Mouse (Mus musculus): ENCODE results near the gene Gm20388.

Gene Gm20388

DNA sequence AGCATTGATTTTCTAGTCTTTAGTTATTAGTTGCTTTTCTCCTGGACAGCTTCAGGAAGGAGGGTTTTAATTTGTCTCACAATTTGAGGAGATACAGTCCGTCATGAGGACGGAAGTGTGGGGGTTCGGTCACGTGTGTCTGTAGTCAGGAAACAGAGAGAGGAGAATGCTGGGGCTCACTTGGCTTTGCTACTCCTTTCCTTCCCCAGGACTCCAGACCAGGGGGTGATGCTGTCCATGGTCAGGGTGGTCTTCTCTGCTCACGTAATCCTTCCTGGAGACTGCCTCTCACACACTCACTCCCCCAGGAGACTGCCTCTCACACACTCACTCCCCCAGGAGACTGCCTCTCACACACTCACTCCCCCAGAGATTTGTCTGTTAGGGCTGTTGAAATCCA, 4133.8 kb downstream of the Gm20388 start:
- DNase-seq (ENCODE audit: low spot score): no peak

- DNase-seq (ENCODE audit: low spot score): no peak
Observed at GRCm38 (mm10) chr8:124044931-124045330, 4134.3 kb downstream of the Gm20388 start.

DNA sequence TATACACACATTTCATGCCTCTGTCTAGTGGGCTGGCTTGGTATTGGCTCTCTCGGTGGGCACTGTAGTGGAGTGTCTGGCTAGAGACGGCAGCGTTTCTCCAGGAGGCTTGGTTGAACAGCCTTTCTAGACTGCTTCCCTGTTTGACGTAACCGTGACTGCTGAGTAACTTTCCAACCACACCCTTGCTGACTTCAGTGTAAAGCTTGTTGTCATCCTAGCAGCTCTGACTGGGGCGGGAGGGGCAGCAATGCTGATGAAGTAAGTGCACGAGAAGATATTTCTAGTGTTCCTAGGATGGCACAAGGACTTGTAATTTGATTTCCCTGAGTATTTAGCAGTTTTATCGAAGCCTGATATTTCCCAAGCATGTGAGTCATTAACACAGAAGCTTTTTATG, 4135.2 kb downstream of the Gm20388 start:
- DNase-seq (ENCODE audit: low spot score): no peak

- peak; percentile 87 for DNase-seq (ENCODE audit: low spot score)
Observed at GRCm38 (mm10) chr8:124052110-124052509, 4141.5 kb downstream of the Gm20388 start.

DNA sequence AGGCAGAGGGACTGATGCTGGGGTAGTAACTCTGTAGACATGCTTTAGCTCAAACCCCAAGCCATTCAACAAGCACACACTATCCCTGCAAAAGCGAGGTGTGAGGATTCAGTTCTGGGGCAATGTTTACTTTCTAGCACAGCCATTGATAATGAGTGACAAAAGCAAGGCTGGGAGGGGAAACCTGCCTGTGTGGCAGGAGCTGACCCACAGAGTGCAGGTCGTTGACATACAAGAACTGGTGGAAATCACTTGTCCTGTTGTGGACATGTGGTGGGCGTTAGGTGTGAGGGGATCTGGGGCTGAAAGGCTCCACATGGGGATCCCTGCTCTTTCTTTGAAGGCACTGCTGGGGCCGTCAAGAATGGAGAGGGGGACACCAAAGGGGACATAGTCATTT, 4141.9 kb downstream of the Gm20388 start:
- no peak for DNase-seq (ENCODE audit: low spot score)

GRCm38 (mm10) chr8:124056832-124057655, 4146.4 kb downstream of the Gm20388 start:
- DNase-seq (ENCODE audit: low spot score): no peak

GRCm38 (mm10) chr8:124066325-124067058, 4155.9 kb downstream of the Gm20388 start:
- no peak for DNase-seq (ENCODE audit: low spot score)

GRCm38 (mm10) chr8:124067059-124067750, 4156.6 kb downstream of the Gm20388 start:
- no peak for DNase-seq (ENCODE audit: low spot score)

GRCm38 (mm10) chr8:124070363-124071324, 4160.0 kb downstream of the Gm20388 start:
- peak; percentile 39 for DNase-seq (ENCODE audit: low spot score)

DNA sequence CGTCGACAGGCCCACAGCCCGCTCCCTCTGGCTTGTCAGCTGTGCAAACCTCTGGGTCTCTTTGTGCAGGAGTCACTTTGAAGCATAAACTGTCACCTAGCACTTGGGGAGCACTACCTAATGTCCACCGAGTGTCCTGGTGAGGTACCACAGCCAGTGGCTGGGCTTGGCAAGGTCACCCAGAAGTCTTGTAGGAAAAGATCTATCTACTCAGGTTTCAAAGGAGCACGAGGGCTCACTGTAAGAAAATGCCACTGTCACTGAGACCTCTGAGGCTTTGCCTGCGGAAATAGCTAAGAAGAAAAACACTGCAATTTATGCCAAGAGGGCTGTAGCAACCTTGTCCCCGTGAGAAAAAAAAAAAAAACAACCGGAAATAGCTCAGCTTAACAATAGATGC, 4165.3 kb downstream of the Gm20388 start:
- DNase-seq (ENCODE audit: low spot score): no peak

DNA sequence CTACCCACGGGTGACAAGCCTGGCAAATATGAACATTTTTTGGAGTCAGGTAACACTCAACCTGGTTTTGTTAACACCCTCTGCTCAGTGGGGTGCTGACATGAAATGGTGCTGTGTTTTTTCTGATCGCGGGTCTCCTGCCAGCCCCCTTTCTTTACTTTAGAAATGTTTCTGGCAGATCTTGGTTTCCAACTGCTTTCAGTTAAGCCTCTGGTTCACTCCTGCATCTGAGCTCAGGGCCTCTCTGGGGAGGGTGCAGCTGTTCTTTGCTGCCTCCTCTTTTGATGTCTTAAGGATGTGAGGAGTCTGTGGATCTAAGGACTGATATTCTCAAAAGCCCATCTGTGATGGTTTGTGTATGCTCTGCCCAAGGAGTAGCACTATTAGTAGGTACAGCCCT, 4165.8 kb downstream of the Gm20388 start:
- DNase-seq (ENCODE audit: low spot score): no peak

DNA sequence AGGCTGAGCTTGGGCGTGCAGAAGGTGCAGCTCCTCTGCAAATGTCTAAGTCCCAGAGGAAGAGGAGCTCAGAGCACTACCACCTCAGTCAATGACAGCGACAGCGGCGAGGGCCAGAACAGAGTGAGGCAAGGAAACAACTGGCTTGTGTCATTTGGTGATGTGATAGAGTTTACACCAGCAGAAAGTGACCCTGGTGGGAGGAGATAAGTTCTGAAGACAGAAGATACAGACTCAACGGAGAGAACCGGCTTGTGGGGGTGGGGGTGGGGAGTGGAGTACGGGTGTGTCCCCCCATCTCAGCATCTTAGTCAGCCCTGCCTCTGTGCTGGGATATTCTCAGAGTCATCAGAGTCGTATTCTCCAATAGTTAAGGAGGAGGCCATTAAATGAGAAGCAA, 4166.7 kb downstream of the Gm20388 start:
- no peak for DNase-seq (ENCODE audit: low spot score)

DNA sequence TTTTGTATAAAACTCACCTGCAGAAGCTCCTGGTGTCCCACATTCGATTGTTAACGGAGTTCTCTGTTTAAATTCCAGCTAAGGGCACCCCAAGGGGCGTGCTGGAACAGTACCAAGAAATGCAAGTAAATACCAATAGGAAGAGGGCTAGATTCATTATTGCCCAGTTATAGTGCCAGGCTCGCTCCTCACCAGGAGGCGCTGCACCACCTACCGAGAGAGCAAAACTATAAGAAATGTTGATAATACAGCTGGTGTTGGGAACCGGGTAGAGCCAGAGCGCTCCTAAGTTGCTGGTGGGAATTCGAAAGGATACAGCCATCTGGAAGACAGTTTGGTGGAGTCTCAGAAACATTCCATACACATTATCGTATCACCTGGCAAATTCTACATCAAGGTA, 4167.4 kb downstream of the Gm20388 start:
- no peak for DNase-seq (ENCODE audit: low spot score)

DNA sequence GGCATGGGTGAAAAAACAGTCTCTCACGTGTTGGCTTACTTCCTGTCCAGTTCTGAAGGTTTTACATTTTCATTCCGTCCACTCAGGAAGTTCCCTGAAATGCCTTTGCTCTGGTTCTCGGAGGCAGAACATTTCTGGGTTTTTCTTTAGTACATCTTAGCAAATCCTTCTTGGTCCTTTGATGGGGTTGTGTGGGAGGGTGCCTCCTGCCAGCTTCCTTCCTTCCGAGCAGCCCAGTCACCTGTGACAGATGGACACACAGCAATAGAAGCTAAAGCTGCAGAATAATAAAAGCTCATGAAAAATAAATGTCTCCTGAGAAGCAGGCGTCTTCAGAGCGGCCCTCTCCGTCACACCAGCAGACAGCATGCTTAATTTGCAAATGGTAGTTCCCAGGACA, 4168.3 kb downstream of the Gm20388 start:
- no peak for DNase-seq (ENCODE audit: low spot score)

- no peak for DNase-seq (ENCODE audit: low spot score)
Observed at GRCm38 (mm10) chr8:124080467-124081326, 4170.1 kb downstream of the Gm20388 start.

DNA sequence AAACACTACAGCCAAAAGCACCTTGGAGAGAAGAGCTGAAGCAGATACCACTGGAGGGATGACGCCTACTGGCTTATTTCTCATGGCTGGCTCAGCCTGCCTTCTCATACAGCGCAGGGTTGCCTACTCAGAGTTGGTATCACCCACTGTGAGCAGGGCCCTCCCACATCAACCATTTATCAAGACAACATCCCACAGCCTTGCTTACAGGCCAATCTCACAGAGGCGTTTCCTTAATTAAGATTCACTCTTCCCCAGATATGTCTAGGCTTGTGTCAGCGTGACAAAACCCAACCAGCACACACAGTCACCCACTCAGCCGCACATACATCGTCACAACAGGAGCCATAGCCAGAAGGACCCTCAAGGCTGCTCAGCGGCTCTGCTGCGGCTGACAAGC, 4172.0 kb downstream of the Gm20388 start:
- no peak for DNase-seq (ENCODE audit: low spot score)

GRCm38 (mm10) chr8:124083611-124084010, 4173.0 kb downstream of the Gm20388 start:
- no peak for DNase-seq (ENCODE audit: low spot score)

GRCm38 (mm10) chr8:124085668-124086067, 4175.0 kb downstream of the Gm20388 start:
- DNase-seq (ENCODE audit: low spot score): no peak

GRCm38 (mm10) chr8:124088092-124088613, 4177.5 kb downstream of the Gm20388 start:
- no peak for DNase-seq (ENCODE audit: low spot score)

DNA sequence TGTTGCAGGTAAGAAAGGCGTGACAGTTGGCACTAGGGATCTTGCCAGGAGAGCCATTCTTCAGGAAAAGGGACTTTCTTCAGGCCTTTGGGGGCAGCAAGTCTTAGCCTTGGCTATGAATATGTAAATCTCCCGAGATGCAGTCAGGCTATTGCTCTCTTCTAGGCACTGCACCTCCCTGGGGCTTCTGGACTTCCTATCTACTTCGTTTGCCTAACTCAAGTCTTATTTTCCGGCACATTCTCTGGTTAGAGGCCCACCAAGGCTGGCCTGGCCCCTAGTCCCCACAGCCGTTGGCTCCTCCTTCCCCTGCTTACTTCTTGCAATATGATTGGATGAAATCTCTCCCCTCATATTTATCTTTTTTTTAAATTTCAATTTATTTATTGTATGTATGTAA, 4178.4 kb downstream of the Gm20388 start:
- DNase-seq (ENCODE audit: low spot score): no peak

Data from retina, embryonic 14.5 days (tissue).